Mouse (Mus musculus) layer of hippocampus, adult 9-10 months (tissue): ENCODE data around the gene Espnl.

Experiments used
- DNase-seq: peaks from one replicate; pipeline ENCODE4 v3.0.0; 2022; ENCODE audit warnings: low spot score

Gene Espnl

DNA sequence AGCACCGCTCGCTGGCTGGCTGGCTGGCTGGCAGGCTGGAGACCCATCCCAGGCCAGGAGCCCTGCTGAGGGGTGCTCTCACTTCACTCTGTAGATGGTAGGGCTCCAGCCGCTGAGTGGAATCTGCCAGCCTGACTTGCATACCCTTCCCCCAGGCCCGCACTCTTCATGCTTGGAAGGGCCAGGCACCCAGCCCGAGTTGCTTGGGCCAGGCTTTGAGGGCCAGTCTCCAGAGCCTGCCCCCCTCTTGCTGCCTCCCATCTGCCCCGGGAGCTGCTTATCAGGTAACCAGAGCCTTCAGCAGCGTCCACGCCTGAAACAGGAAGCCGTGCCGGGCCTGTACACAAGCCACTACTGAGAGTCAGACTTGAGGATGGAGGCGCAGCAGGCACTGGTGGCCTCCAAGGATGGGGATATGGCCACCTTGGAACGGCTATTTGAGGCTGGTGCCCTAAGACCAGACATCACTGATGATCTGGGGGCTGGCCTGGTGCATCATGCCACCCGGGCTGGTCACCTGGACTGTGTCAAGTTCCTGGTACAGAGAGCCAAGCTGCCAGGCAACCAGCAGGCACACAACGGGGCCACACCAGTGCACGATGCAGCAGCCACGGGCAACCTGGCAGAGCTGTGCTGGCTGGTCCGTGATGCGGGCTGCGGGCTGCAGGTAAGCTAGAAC is at the start of gene Espnl:
TSS of gene Espnl (plus strand) at position 316 of the 679 bp plus-strand sequence.
- DNase-seq, result no peak

DNA sequence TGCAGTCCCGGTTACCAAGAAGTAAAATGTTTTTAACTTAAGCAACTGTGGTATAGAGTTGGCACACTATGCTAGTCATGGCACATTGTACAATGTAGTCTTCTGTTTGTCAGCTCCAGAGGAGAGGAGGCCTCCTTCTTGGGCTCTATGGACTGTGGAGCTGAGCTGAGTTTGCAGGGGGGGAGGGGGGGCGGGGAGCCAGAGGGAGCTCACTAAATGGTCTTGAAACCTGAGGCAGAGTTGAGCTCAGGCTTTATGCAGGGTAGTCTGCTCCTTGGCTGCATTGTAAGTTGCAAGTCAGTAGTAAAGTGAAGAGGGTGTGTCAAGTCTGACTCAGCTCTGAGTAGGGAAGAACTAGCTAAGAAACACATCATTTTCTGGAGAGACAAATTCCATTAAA is 49.6 kb upstream of the Espnl start:
- no peak for DNase-seq

DNA sequence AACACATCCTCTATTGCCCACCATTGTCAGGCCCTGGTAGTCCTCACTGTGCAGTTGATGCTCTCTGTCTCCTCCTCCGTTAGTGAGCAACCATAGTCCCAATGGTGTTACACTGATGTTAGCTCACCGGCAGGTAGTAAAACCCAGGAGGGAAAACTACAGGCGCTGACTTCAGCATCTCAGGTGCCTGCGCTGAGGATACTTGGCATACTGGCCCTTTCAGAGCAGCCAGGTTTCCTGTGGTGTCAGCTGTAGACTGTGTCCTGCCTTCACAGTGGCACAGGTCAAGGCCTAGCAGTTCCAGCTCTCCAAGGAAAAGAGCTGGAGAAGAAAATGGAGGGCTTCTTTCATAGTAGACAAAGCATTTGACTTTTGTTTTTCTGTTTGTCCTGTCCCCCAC is 45.3 kb upstream of the Espnl start:
- DNase-seq, result no peak

- DNase-seq, result no peak
Measured at GRCm38 (mm10) chr1:91277480-91277879, 44.4 kb upstream of the Espnl start.

GRCm38 (mm10) chr1:91278410-91279119 is 43.3 kb upstream of the Espnl start:
- DNase-seq, result no peak

GRCm38 (mm10) chr1:91279126-91279525 is 42.7 kb upstream of the Espnl start:
- no peak for DNase-seq

- no peak for DNase-seq
Measured at GRCm38 (mm10) chr1:91282582-91282981, 39.3 kb upstream of the Espnl start.

DNA sequence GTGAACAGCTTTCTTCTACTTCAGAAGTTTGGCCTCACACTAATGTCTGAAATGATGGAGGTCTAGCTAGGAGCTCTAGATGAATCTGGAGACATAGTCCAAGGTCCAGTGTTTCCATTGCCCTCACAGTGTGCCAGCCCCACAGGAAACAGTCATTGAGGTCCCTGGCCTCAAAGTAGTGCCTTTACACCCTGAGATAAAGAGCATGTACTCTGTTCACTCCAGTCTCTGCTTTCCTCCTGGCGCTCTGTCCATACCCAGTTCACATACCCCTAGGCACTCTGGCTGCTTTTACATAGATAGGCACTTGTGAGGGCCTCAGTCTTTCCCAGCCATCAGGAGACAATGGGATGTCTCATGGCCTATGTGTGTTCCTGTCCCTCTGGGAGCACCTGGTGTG is 32.5 kb upstream of the Espnl start:
- DNase-seq, result no peak

- no peak for DNase-seq
Measured at GRCm38 (mm10) chr1:91292101-91292825, 29.6 kb upstream of the Espnl start.

DNA sequence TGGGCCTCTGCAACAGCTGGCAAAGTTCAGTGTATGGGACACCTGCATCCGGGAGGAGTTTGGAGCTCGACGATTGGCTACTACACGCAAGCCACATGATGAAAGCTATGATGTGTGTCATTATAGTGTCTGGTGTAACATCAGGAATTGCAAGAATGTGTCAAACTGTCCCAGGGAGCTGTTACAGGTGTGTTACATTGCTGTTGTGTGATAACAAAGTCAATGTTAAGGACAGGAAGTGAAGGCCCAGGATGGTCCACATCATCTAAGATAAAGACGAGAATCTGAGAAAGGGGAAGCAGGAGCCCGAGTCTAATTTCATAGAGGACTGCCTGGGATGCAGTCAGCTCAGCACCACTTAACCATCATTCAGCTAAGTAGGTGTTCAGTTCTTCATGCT is 26.3 kb upstream of the Espnl start:
- DNase-seq, result no peak

GRCm38 (mm10) chr1:91297799-91298744 is 23.8 kb upstream of the Espnl start, which contains the start of gene Scly:
Scly (plus strand) TSS chr1:91298338.
- peak; percentile 87 for DNase-seq

GRCm38 (mm10) chr1:91299026-91299706 is 22.7 kb upstream of the Espnl start:
- no peak for DNase-seq

GRCm38 (mm10) chr1:91299707-91300426 is 22.0 kb upstream of the Espnl start:
- DNase-seq, result no peak

GRCm38 (mm10) chr1:91301206-91301920 is 20.5 kb upstream of the Espnl start:
- no peak for DNase-seq

DNA sequence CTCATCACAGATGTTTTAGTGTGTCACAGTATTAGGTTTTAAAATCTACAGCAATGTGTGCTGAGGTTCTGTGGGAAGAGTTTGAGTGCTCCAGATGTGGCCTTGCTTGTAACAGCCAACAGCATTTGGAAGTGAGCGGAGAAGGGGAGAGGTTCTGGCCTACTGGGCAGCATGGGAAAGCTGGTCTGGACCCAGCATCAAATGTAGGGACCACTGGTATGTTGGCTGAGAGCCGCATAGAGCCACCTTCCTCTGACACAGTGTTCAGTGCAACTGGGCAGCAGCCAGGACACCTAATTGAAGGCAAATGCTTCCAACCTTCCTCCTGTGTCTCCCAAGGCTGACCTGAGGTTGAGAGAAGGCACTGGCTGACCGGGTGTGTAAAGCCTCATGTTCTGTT is 19.9 kb upstream of the Espnl start:
- DNase-seq, result no peak

DNA sequence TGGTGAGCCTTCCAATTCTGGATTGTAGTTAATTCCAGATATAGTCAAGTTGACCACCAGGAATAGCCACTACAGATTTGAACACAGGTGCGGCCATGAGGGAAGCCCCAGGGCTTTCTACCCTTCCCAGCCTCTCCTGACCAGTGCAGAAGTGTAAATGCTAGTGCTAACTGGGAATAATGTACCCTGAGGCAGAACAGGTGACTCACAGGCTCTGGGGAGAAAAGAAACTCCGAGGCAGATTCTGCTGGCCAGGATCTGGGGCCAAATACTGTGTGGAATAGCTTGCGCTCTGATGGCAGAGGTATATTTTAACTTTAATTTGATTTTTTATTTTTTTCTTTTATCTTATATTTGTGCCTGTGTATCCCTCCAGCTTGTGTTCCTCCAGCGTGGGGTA is 17.3 kb upstream of the Espnl start:
- no peak for DNase-seq

- DNase-seq, result no peak
Measured at GRCm38 (mm10) chr1:91309366-91310085, 12.3 kb upstream of the Espnl start.

DNA sequence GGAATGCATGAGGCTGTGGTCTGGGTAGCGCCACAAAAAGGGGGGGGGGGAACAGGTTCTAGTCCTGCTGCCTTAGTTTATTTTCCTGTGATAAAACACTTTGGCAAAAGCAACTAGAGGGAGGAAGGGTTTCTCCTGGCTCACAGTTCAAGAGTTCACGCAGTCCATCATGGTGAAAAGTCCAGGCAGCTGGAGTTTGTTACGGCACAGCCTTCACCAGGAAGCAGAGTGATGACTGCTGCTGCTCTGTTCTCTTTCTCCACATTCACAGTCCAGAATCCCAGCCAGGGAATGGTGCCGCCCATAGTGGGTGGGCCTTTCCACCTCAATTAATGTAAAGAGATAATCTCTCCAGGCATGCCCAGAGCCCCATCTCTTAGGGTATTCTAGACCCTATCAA is 9.6 kb upstream of the Espnl start:
- DNase-seq, result no peak

DNA sequence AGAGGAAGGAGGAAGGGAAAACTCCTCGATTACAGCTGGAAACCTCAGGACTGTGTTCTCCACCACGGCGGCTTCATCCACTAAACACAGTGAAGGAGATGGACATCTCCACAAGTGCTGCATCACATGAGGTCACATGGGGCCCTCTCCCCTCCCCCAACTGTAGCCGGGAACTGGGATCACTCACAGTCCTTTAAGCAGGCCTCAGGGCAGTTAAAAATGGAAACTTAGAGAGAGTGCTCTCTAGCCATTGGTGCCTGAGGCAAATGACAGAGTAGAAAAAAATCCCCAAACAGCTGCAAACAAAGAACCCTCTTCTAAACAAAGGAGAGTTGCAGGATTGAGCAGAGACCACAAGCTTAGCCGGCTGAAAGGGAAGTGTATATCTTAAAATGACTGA is 8.6 kb upstream of the Espnl start:
- no peak for DNase-seq
